Mouse (Mus musculus) hindlimb bud, embryonic 11.5 days (tissue): ENCODE results near the gene Gli1.
"Not testable (repeated sequence)": the region's sequence is repeated elsewhere in the genome, so short reads cannot be mapped to it uniquely, and the experiment has no call there.

Experiments used
- DNase-seq: peaks from one replicate; pipeline ENCODE4 v3.0.0-alpha.2; 2012; ENCODE audit warnings: low read depth, low spot score; ENCODE audit errors: extremely low spot score

The Gli1 gene

DNA sequence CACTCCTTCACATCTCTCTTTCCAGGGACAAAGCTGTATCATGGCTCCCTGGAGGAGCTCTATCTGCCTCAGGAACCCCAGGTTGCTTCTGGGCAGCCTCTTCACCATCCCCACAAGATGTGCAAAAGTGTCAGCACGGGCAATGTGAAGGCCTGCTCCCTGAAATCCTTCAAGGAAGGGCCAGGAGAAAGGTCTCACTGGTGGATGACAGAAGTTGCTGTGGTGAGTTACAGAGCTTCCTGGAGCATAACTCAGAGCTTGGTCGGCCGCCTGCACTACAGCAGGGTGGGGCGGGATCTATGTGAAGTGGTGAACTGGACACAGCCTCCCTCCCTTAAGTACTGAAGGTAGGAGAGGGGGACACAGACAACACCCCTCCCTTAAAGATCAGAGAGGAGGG, 19.1 kb downstream of the Gli1 start:
- no peak for DNase-seq

DNA sequence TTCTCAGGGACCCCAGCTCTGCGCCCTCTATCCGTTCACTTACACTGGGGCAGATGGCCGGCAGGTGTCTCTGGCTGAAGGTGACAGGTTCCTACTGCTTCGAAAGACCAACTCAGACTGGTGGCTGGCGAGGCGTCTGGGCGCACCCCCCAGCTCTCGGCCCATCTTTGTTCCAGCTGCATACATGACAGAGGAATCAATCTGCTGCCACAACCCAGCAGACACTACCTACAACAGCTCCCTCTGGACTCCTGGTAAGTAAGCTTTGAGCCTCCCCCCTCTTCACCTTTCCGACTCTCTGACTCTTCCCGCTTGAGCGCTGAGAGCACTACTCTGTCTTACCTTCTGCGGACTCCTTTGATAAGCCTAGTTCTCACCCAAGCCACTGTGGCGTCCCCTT, 19.6 kb downstream of the Gli1 start:
- no peak for DNase-seq

DNA sequence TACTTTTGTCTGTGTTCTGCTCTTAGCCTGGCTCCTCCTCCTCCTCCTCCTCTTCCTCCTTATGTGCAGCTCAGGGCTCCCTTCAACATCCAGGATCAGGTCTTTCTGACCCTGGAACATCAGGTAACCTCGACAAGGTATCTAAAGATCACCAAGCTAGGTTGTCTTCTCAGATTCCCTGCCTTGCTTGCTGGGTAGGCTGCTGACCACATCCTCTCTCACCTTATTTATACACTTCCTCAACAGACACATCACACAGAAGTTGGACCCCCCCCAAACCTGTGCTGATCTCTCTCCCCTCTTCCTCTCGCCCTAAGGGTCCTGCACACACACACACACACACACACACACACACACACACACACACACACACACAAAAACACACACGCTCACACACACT, 20.2 kb downstream of the Gli1 start, which contains the start of gene Arhgap9:
Gene Arhgap9 (plus strand): TSS at position 344 of the 400 bp plus-strand sequence.
- DNase-seq, result no peak

DNA sequence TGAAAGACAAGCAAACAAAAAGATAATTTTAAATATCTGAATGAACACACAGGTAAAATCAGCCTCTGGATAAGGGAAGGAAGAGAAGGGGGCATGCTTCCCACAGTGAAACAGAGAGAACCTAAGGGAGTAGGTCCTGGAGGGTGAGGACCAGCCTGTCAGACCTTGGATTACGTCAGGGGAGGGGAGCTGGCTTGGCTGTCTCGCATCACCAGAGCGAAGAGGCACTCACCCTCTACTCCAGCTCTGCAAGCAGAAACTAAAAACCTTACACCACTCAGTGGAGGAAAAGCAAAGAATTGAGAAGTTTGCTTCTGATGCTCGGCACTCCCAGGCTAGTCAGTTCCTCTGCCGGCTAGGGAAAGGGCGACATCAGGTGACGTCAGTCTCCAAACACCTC, 21.8 kb downstream of the Gli1 start:
- no peak for DNase-seq

DNA sequence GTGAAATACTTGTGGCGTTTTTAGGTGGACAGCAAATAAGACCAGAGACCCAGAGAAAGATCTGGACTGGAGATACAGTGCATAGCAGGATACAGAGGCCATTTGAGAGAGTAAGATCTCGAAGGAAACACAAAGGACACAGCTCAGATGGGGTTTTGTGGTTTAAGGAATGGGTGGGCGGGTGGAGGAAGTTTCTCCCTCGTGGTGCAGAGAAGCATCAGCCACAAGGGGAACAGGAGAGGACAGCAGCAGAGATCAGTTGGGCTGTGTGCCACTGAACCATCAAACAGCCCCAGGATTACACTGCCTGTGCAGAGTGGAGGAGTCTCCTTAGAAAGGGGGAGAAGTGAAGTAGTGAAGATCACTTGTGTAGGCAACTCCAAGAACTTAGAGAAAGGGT, 23.8 kb downstream of the Gli1 start:
- DNase-seq, result no peak

DNA sequence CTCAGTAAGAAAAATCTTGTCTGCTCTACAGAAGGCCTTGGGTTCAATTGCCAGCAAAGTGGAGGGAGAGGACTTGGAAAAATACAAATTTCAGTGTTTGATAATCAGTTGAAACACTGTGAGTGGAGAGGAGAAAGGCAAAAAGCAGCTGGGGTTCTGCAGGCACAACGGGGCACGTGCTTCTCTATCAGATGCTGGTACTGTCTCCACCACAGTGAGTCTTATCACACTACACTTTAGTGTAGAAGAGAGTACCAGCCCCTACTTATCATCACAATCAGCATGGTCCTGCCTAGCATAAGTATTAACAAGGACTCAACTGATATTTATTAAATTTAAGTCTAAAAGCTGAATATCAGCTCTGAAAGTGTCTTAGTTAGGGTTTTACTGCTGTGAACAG, 24.5 kb downstream of the Gli1 start:
- no peak for DNase-seq

DNA sequence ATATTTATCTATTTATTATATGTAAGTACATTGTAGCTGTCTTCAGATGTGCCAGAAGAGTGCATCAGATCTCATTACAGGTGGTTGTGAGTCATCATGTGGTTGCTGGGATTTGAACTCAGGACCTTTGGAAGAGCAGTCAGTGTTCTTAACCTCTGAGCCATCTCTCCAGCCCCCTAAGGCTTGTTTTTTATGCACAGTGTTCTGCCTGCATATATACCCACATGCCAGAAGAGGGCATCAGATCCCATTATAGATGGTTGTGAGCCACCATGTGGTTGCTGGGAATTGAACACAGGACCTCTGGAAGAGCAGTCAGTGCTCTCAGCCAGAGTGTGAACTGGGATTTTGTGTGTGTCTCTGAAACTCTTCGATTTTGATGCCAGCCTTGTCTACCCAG, 26.8 kb downstream of the Gli1 start:
- not testable (repeated sequence) for DNase-seq

DNA sequence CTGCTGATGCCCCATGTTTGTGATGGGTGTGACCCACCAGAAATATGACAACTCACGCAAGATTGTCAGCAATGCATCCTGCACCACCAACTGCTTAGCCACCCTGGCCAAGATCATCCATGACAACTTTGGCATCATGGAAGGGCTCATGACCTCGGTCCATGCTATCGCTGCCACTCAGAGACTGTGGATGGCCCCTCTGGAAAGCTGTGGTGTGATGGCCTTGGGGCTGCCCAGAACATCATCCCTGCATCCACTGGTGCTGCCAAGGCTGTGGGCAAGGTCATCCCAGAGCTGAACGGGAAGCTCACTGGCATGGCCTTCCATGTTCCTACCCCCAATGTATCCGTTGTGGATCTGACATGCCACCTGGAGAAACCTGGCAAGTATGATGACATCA, 28.3 kb downstream of the Gli1 start:
- not testable (repeated sequence) for DNase-seq

DNA sequence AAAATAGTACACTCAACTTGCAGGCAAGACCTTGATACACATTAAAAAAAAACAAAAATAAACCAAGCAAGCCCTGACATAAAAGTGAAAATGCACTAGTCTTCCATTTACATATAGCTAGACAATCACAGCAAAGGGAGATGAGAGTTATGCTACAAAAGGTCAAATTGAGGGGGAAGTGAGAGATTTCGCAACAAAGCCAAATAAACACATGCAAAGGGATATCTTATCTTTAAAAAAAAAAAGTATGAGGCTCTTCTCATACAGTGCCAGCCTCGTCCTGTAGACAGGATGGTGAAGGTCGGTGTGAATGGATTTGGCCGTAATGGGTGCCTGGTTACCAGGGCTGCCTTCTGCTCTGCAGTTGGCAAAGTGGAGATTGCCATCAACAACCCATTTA, 28.9 kb downstream of the Gli1 start:
- DNase-seq, result no peak

DNA sequence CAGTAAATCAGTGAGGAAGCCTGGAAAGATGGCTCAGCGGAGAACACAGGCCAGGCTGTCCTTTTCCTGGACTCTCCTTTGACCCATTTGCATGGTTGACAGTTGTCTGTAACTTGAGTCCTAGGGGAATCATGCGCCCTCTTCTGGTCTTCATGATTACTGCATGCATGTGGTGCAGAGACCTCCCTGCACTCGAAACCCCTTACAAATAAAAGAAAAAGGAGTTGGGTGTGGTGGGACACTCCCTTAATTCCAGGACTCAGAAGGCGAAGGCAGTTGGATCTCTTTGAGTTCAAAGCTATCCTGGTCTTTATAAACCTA, 29.5 kb downstream of the Gli1 start:
- peak; percentile 98 for DNase-seq

DNA sequence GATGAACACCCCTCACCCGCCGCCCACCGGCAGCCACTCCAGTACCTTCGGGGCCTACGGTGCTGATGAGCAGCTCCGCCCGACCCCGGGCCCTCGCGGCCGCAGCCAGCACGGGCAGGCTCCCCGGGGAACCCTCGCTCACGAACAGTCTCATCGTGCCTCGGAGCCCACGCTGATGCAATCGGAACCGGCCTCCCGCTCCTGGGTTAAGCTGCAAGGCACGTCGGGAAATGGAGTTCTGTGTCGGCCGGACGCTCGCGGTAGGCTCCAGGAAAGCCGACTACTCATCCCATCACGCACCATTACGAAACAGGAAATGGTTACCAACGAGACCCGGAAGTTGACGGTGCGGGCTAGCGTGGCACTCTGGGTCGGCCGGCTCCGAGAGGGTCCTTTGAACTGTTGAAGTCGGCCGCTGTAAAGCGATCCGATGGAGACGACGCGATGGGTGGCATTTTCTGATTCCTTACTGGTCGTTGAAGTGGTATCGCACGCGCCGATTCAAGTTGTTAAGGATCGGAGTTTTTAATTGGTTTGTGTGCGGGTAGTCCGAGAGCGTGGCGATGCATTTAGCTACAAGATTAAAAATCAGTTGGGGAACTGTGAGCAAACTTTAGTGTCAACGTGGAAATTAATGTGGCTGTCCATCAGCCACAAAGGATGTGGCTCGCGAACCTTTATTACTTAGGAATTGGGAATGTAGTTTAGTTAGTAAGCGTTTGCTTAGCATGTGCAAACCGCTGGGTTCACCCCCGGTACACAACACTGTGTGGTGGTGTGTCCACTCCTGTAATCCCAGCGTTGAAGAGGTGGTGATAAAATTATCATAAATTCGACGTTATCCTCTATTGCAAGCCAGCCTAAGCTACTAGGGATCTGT, 30.1 kb downstream of the Gli1 start, which contains the start of gene Mars:
Gene Mars (minus strand): TSS at position 311 of the 880 bp plus-strand sequence.
- DNase-seq, result peak; percentile 85

DNA sequence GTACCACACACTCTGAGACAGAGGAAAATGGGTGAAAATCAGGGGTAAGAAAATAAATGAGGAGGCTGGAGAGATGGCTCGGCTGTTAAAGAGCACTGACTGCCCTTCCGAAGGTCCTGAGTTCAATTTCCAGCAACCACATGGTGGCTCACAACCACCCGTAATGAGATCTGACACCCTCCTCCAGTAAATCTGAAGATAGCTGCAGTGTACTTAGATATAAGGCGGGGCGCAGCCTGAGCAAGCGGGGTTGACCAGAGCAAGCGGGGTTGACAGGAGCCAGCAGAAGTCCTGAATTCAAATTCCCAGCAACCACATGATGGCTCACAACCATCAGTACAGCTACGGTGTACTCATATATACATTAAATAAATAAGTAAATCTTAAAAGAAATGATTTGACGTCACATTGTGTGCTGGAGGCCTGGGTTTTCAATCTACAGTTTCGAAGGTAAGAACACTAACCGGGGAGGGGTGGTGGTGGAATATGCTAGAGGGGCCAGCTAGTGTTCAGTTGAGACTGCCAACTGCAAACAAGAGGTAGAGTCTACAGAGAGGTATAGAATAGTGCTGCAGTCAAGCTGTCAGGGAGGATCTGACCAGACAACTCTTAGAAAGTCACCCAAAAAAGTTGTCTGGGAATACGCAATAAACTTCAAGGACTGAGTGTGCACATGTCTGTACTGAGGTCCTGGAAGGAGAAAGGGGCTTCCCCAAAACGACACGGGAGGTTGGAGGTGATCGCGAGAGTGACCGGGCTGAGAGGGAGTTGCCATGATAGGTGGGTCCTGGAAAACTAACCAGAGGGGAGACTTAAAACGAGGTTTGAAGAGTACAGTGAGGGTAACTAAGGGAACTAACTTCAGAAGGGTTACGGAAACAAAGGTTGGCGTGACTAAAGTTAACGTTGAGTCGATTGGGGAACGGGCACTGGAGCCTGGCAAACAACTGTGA, 31.0 kb downstream of the Gli1 start:
- DNase-seq, result no peak

DNA sequence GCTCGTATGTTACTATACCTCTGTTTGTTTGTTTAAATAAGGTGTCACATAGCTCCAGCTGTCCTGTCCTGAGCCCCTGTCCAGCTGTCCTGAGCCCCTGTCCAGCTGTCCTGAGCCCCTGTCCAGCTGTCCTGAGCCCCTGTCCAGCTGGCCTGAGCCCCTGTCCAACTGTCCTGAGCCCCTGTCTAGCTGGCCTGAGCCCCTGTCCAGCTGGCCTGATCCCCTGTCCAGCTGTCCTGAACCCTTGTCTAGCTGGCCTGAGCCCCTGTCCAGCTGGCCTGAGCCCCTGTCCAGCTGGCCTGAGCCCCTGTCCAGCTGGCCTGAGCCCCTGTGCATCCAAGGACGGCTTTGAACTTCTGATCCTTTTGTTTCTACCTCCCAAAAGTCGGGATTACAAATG, 32.6 kb downstream of the Gli1 start:
- DNase-seq, result not testable (repeated sequence)

DNA sequence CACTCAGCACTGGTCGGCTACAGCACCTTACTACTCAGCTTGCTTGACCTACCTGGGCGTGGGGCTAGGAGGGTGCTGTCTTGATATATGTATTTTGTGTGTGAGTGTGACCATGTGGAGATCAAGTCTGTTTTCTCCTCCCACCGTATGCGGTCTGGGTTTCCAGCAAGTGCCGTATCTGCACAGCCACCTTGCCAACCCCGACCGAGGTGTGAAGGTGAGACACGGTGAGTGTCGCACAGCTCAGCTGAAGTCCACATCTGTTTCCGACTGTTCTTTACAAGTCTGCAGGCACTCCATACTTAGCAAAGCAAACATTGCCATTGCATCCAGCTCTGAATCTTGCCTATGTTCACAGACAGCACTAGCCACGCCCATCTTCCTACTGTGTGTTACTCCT, 38.6 kb downstream of the Gli1 start:
- DNase-seq, result no peak

DNA sequence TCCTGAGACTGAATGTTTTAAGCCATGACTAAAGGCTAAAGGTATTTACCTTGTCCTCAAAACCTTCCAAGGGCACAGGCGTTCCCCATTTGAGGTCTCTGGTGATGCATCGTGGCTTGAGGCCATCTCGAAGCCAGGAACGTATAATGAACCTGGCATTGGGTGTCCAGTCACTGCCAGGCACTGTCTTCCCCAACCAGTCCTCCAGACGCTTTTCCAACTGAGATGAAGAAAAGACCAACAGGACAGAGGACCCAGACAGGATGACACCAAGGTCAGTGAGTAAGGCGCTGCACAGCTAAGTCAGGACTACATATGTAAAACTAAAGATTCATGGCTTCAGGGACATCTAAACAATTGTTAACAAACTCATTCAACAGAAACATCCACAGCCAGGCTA, 41.4 kb downstream of the Gli1 start:
- DNase-seq, result no peak

DNA sequence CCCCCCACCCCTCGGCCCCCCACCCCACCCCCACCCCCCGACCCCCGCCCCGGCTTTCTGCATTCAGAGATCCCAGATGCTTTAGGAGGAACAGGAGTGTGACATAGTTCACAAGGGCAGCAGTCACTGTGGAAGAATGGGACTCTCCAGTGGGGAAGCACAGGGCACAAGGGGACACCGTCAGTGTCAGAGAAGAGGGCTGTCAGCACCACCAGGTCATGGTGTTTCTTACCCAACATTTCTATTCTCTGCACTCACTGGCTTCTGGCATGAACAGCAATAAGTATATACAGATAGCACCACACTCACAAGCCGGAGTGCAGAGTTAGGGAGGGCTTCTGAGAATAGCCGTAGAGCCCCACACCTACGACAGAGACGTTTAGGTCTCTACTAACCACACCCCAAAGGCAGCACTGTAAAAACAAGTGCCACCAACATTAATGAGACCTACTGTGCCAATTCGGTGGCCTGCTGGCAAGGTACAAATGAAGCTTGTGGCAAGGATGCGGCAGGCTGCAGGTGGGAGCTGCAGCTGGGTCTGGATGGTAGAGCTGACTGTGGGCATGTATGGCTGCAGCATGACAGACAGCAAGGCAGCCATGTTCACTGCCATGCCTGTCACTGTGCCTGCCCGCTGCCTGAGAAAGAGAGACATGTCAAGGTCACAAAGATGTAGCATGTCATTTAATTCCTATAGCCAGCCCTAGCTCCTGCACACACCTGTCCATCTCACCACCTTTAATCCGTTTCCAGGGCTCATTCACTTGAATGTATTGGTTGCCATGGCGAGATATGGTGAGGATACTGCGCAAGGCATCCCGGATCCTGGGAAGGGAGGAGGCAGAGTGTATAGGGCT, 44.5 kb downstream of the Gli1 start:
- no peak for DNase-seq

DNA sequence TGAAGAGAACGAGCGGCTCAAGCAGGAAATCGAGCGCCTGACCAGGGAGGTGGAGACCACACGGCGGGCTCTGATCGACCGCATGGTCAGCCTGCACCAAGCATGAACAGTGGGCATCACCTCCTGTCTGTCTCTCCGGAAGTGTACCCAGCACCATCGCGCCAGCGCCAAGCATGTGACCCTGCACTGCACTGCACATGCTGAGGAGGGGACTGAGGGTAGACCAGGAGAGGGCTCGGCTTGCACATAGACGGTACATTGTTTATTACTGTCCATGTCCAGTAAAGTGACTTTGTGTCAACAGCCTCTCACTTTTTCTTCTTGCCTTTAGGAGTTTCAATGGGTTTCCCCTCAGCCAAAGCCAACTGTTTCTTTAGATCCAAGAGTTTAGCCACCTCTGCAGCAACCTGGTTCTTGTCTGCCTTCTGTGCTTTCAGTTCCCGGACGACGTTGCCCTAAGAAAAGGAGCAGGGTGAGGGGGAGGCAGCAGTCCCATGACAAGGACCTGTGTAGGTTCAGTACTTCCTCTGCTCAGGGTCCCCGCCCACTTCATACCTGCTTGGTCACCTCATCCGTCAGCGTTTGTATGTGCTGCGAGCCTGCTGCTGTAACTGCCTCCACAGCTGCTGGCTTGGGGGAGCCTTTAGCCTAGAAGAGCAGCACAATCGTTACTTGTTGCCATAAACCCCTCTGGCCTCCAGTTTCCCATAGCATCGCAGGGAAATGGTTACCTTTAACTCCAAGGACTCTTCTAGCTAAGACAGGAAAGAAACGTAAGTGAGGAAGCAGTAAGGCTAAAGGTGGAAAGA, 45.6 kb downstream of the Gli1 start:
- DNase-seq, result no peak

DNA sequence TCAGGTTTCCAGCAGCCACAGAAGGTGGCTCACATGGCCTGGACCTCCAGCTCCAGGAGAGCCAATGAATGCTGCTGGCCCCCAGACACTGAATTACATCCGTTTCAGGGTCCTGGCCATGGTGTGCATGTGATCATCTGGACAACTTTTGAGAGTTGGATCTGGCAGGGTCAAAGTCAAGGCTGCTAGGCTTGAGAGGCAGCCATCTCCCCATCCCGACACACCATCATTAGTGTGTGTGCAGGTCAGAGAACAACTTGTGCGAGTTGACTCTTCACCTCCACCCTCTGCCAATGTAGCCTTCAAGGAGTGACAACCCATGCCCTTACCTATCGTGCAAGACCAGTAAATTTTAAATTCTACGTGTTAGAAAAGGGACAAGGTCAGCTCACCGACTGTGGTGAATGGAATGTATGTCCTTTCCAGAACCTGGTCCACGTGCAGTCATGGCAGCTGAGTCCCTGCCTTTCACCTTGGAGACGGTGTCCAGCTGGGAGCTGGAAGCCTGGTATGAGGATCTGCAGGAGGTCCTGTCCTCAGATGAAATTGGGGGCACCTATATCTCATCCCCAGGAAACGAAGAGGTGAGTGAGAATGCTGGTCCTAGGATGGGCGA, 46.8 kb downstream of the Gli1 start:
- DNase-seq, result no peak

DNA sequence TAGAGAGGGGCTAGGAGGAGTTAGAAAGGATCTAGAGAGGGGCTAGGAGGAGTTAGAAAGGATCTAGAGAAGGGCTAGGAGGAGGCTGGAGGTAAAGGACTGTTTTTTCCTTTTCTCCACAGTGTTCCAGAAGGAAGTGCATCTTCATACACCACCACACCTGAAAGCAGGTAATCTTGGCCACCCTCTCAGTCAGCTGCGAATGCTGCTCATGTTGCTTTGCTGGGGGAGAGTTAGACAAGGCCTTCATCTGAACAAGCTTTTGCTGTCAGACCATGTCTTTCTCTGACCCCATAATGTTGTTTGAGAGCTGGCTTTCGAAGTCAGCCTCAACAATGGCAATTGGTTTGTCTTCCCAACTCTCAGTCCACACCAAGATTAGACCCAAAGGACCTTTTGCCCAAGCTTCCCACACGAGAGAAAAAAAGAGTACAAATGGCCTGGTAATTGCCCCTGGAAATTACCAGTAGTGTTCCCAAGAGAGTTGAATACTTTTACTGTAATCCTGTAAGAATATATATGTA, 48.1 kb downstream of the Gli1 start:
- DNase-seq, result no peak
